Mouse (Mus musculus) kidney, postnatal 25 days (tissue): ENCODE measurements around the gene Gm13769.
"Not testable (repeated sequence)": the region's sequence is repeated elsewhere in the genome, so short reads cannot be mapped to it uniquely, and the experiment has no call there.

Experiments used
- DNase-seq, 2 experiments: peaks; one replicate each; pipeline ENCODE4 v3.0.0; 2021; ENCODE audit warnings: mixed read lengths in 2 of 2

Gm13769 gene

GRCm38 (mm10) chr2:90321900-90322299 lies at the start of gene Gm13769:
Gene Gm13769, plus strand, starts transcription at chr2:90322200.
- not testable (repeated sequence) for DNase-seq

GRCm38 (mm10) chr2:90292741-90293140 lies 29.3 kb upstream of the Gm13769 start, which contains the start of gene Olfr1272:
Gene Olfr1272, minus strand, starts transcription at chr2:90292841.
- DNase-seq: no peak

- DNase-seq: not testable (repeated sequence)
Observed at GRCm38 (mm10) chr2:90346694-90347093, 24.7 kb downstream of the Gm13769 start.

GRCm38 (mm10) chr2:90351047-90351446 lies 29.0 kb downstream of the Gm13769 start:
- DNase-seq: not testable (repeated sequence)

GRCm38 (mm10) chr2:90351540-90351939 lies 29.5 kb downstream of the Gm13769 start:
- DNase-seq: not testable (repeated sequence)

- not testable (repeated sequence) for DNase-seq
Observed at GRCm38 (mm10) chr2:90359229-90359628, 37.2 kb downstream of the Gm13769 start.

- not testable (repeated sequence) for DNase-seq
Observed at GRCm38 (mm10) chr2:90360199-90360598, 38.2 kb downstream of the Gm13769 start.
